ENCODE assay signal across 8 mouse cellular contexts in the genomic region with DNA sequence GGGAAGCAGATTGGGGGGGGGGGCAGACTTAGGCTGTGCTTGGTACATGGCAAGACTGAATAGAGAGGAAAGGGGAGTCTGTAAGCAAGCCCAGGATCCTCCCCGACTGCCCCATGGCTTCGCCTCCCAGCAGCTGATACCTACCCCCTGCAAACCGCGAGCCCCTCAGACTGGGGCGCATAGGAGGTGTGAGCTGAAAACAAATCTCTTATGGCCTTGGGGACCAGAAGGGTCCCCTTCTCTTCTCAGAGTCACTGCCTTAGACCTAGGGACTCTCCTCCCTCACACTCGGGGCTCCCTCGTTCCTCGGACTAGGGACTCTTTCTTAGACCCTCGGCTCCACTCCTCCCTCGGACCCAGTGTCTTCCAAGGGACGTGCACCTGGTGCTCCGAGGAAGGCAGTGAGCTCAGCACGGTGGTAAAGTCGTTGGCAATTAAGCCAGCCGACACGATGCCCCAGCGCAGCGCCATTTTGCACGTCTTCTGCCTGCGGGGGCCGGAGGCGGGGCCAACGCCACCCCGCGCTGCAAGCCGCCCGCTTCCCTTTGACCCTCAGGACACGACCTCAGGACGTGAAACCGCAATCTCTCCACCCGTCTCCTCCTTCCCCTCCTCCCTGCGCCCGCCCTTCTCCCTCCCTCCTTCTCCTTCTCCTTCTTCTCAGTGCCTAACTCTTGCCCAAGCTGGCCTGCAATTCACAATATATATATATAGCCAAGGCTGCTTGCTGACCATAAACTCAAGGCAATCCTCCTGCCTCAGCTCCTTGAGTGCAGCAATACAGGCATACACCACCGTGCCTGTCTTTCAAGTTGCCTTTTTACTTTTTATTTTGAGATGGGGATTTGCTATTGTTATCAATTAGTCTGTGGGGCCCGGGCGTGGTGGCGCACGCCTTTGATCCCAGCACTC. TPM values are rescaled to one million over a fixed set of nuclear protein-coding genes. Genes with fewer than 3 reads are reported as not detected.
DNase-seq lines count a peak whose midpoint lies in the region; ATAC-seq and TF ChIP-seq lines count a peak whose summit lies in the region.

Gene Dhdh (minus strand): TSS at position 513 of the 912 bp plus-strand sequence.

- peaks cover 64% of the 10 kb centered on the region for H3K4me1 ChIP-seq in E14TG2a.4 (replicated peaks; ENCODE audit: low read depth, low read length)
- peaks cover 20% of the 10 kb centered on the region for H3K4me1 ChIP-seq in forebrain, embryonic 13.5 days

- H3K36me3 ChIP-seq in E14TG2a.4 (ENCODE audit: insufficient read depth, low read length), result peaks cover 47% of the 10 kb centered on the region
- peaks cover 18% of the 10 kb centered on the region for H3K36me3 ChIP-seq in forebrain, embryonic 13.5 days (ENCODE audit: poor library complexity, severe bottlenecking)
- H3K36me3 ChIP-seq in macrophage (ENCODE audit: inconsistent target), result peaks cover 6% of the 10 kb centered on the region; the same call in 1 of the 2 replicates

- no peaks in the 10 kb centered on the region for H3K79me2 ChIP-seq in macrophage (ENCODE audit: inconsistent target)

- no peaks in the 10 kb centered on the region for H3K27me3 ChIP-seq in E14TG2a.4 (ENCODE audit: insufficient read depth, low read length)
- no peaks in the 10 kb centered on the region for H3K27me3 ChIP-seq in forebrain, embryonic 13.5 days

- DNase-seq in brain, embryonic 14.5 days (ENCODE audit: low read depth), result peak; percentile 69
- DNase-seq in heart, postnatal 4 days, result peak; percentile 65
- DNase-seq in layer of hippocampus, postnatal 36 days, result peak; percentile 32 to 35
- peak; percentile 69 for DNase-seq in retina, embryonic 14.5 days (ENCODE audit: low spot score)
- peak; percentile 61 to 69 for DNase-seq in urinary bladder, postnatal 4 days (ENCODE audit: low spot score in 2 of 2)

- peak within 1 kb of the TSS; percentile 69 for H3K4me2 ChIP-seq in forebrain, embryonic 13.5 days

- H3K4me3 ChIP-seq in E14TG2a.4 (replicated peaks; ENCODE audit: low read length) (peak within 1 kb of the TSS; percentile 87), macrophage (ENCODE audit: inconsistent target) (peak within 1 kb of the TSS; percentile 79)
- peak within 1 kb of the TSS; percentile 44 for H3K4me3 ChIP-seq in forebrain, embryonic 13.5 days

- ATAC-seq in forebrain, embryonic 13.5 days, result peak; percentile 75

- TF ChIP-seq CTCF in E14TG2a.4 (conservative IDR thresholded peaks at IDR 0.05; ENCODE audit: low read length), result no peak
- TF ChIP-seq CTCF in brain, embryonic 14.5 days (IDR thresholded peaks at IDR 0.05; ENCODE audit: borderline replicate concordance, extremely low read depth, insufficient read depth, insufficient read length), result no peak

- no peaks in the 10 kb centered on the region for H3K9me3 ChIP-seq in E14TG2a.4 (ENCODE audit: low read length)
- no peaks in the 10 kb centered on the region for H3K9me3 ChIP-seq in forebrain, embryonic 13.5 days (replicated peaks)

- peak within 1 kb of the TSS; percentile 55 for H3K27ac ChIP-seq in forebrain, embryonic 13.5 days
- peak within 1 kb of the TSS; percentile 49 for H3K27ac ChIP-seq in macrophage

- peak within 1 kb of the TSS; percentile 65 for H3K9ac ChIP-seq in forebrain, embryonic 13.5 days

- WGBS in forebrain, embryonic 13.5 days, result 7% methylated on average over 38 of the region's 38 CpGs
- 14% methylated on average over 34 of the region's 38 CpGs for WGBS in macrophage (ENCODE audit: missing documents)

- TF ChIP-seq POLR2A in brain, embryonic 14.5 days (IDR thresholded peaks at IDR 0.05; ENCODE audit: borderline replicate concordance, extremely low read depth, insufficient read depth, insufficient read length, poor library complexity, severe bottlenecking), result no peak

RNA-seq across cellular contexts. Expression of gene Dhdh, which starts in this region (rescaled TPM):
- polyA plus RNA-seq in brain, embryonic 14.5 days (2012; rRNA removed), result 2.0 and 2.8 TPM in 2 replicates
- 2.7 and 3.1 TPM in 2 replicates for polyA plus RNA-seq in forebrain, embryonic 13.5 days (2015; fragmentation: Nextera tagmentation; extraction: Ambion mirVana)
- total RNA-seq in heart, postnatal 4 days (2021), result 1 to 10 TPM; 3.5 to 4.7 TPM
- 1 to 10 TPM; 3.1 to 3.9 TPM for total RNA-seq in layer of hippocampus, postnatal 36 days (2021)
- total RNA-seq in macrophage (2018; cell fraction: chromatin; rRNA removed), result 10 to 100 TPM in 18 of 26 experiments, 1 to 10 TPM in 8; 2.6 to 55.0 (median 19.6) TPM
- total RNA-seq in macrophage (2018; cell fraction: cytosol; rRNA removed), result 10 to 100 TPM in 22 of 26 experiments, 1 to 10 TPM in 4; 8.2 to 18.0 (median 12.3) TPM
- total RNA-seq in macrophage (2018; cell fraction: nucleus; rRNA removed), result 10 to 100 TPM in 16 of 26 experiments, 1 to 10 TPM in 10; 4.7 to 44.0 (median 13.7) TPM
- polyA plus RNA-seq in macrophage (2018), result 12.5 to 24.6 TPM (median 12.8 TPM) in 3 replicates

Comparison
In these comparisons a context has a peak if more than half of its experiments do, and no peak if none do; other contexts are left out.
1. Peak in every context shown above with its lines: DNase-seq, ATAC-seq, H3K4me3 ChIP-seq and H3K27ac ChIP-seq.